Mouse (Mus musculus) lung, postnatal 4 days (tissue): ENCODE data around the gene Cacnb4.
A peak's percentile ranks its signal among the peaks of the same experiment; 100 is the strongest.

ENCODE experiments used
- DNase-seq, 2 experiments: peaks; one replicate each; pipeline ENCODE4 v3.0.0; 2021

The Cacnb4 gene

DNA sequence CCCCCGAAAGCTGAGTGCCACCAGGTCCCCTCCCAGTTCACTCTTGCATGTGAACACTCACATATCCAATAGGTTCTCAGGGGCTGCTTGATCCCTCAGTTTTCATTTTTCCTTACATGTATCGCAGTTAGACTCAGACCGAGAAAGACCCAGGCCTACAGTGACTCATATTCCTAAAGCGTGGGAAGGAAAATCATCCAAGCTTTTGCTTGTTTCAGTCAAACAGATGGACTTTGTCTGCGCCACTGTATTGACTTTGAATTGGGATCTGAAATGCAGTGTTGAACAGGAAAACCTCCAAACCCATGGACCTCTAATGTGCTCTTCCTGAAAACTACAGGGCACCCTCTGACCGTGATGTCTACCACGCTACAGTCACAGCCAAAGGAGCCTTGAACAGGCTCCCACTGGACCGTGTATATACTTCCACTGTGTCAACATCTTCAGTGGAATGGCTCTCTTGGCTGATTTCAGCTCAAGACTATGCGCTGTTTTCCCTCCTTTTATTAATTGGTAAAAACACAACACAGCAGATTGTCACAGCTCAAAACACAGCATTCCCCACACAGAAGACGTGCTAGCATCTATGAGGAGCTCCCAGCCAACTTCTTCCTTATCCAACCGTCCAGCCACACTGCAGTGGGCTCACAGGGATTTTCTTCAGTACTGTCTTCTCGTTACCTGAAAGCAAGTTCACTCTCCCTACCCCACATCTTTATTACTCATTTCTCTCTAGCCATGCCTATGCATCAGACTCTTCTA lies 215.2 kb downstream of the Cacnb4 start:
- no peak for DNase-seq

DNA sequence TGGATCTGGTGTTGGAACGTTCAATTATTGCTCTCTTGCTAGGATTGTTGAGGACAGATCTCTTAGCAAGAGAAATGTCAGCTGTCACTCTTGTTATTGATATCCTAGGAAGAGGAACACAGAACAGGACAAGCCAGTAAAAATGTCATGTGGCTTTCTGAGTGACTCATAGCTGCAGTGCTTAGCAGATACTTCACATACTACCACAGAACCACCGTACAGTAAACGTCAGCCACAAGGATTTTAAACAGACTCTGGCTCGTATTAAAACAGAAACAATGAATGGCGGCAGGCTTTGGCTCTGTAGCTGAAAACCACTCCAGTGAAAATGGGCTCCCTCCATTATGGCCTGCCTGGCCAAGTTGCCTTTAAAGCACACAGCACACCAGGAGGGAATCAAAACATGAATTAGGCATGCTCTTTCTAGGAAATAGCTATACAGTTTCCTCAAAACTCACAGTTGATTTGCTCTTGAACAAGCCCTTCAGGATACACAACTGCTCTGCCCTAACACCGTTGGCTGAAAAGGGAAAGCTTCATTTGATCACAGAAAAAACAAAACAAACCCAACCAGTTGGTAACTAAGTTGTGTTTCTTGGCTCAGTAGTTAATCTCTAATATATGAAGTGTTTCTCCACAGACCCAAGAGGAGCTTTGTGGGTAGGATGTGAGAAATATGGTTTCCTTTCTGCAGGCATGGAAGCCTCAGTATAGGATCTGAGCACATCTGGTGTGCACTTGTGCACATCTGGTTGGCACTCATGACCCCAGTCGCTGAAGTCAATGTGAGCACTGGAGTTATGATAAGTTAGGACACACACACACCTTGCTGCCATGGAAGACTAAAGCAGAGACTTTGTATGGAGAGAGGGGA lies 220.8 kb downstream of the Cacnb4 start:
- no peak for DNase-seq

DNA sequence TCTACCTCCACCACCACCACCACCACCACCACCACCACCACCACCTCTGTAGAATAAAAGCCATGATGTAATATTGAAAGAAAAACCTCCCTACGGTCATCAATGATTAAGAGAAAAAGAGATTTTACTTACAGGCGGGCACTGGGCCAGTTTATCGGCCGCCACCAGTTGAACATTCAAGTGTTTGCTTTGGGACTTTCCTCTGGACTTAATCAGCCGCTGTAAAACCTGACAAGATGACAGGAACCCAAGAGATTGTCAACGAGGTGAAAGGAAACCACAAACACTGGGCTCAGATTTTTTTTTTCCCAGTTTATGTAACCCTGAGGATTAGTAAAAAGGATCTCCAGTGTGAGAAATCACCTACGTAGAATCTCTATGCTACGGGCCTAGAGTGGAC lies 226.8 kb downstream of the Cacnb4 start:
- peak in 1 of 2 experiments; percentile 33 for DNase-seq

DNA sequence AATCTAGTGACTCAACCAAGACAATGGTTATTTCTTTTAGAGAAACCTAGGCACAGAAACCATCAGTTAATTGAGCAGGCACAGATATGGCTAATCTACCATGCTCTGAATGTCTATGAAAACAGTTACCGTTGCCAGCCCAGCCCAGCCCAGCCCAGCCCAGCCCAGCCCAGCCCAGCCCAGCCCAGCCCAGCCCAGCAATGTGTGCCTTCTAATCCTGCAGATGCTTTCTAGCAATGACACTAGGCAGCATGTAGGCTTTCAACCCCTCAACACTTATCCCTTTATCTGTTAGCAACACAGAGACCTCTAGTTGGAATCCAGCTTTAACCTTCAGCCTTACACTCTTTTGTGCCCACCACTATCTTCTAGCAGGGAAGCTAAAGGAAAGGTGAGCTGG lies 227.7 kb downstream of the Cacnb4 start:
- no peak for DNase-seq

DNA sequence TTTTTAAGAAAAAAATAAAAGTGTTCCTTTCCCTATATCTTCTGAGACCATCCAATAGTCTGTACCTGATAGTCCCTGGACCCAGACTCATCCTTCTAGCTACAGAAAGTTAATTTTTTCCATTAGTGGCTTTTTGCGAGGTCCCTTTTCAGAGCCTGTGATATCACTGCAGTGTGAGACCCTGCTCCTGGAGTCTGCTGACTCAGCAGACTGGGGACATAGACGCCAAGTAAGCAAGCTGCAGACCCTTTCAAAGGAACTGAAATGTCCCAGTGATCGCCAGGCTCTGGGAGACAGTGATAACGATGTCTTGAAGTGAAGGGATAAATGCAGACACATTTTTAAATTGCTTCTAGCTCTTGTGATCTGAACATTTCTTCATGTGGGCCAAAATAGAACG lies 230.0 kb downstream of the Cacnb4 start:
- DNase-seq: no peak

DNA sequence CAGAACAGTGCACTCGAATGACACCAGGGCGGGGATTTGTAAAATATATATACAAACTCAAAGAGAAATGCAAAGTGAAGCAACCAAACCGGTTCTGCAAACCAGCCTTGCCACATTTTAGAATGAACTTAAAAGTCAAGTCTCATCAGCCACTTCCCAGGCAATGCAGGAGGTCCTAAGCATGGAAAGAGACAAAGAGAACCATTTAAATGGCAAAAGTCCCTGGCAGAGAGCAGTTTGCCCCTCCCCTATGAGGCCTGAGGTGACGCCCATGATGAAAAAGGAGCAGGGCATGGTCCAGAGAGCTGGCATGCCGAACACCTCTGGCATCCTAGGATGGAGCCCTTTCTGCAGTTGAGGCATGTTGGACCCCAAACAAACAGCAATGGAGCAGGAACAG lies 234.5 kb downstream of the Cacnb4 start:
- DNase-seq: peak in 1 of 2 experiments; percentile 28

DNA sequence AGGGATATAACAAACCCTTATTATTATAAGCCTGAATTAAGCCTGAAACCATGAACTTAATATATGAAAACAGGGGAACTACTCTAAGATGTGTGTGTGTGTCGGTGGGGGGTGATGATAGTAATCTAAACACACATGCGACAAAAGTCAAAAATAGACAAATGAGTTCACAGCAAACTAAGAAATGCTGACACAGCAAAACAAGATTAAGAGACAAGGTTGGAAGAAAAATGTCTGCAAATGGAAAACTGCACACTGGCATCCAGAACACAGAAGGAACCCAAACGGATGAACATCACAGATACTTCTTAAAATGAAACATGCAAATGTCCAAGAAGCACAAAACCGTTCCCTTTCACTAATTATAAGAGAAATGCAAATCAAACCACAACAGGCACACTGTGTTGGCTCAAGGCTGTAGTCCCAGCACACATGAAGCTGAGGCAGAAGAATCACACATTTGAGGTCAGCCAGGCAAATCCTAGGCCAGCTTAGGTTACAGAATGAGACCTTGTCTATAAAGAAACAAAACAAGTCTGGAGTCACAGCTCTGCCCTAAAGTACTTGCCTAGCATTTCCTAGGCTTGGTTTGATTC lies 236.1 kb downstream of the Cacnb4 start:
- no peak for DNase-seq

DNA sequence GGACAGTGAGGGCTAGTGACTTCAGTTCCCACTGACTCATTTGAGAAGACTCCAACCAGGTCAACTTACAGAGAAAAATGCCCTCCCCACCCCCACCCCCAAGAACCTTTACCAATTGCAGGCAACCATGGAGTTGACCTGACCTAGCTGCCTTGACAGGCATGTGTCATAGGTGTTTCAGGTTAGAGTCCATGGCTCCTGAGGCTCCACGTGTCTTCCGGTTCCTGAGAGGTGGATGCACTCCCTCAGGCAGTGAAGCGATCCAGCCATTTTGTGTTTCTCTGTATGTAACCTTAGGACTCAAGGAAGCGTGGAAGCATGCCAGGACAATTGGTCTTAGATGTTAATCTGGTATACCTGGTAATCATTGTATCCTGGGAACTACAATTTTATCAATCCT lies 238.2 kb downstream of the Cacnb4 start:
- DNase-seq: no peak

DNA sequence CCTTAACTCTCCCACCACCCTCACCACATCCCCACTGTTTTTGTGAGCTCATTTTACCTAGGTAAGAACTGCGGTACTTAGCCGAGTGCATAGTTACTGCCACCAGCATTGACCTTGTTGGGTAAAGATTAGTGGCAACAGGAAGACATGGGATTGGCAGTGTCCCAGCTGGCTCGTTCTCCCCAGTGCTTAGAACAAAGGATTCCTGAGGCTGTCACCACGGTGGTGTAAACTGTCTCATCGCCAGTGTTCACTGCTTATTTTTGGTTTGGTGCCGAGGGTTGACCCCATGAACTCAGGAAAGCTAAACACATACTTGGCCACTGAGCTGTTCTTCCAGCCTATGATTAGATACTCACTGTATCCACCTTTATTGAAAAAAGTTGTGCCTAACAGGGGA lies 238.6 kb downstream of the Cacnb4 start:
- DNase-seq: peak; percentile 82 to 89

DNA sequence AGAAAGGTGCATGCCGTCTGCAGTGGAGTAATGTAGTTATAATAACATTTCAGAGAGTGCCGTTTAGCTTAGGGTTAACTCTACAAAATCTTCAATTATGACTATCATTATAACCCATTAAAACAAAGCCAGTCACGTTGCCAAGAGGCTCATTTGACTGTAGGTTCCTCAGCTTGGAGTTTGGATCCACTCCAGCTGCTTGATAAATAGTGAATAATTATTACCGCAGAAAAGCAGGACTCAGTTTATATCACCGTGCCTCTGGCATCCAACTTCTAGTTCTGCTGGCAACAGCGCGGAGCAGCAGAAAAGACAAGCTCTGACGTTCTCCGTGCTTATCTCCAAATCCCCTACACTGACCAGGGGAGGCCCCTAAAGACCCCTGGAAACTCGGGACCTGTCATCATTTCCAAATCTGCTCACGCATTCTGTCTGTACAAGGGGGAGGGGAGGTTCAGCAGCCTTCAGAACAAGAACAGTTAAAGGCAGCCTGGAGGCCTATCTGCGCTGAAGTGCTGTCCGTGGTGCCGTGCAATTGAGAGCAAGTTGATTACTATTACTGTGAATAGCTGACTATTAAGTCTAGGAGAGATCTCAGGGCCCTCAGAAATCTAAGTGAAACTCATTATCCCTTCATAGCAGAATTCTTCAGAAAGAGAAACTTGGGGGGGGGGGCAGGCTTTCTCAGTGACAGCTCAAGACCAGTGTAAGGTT lies 240.6 kb downstream of the Cacnb4 start:
- DNase-seq: no peak

DNA sequence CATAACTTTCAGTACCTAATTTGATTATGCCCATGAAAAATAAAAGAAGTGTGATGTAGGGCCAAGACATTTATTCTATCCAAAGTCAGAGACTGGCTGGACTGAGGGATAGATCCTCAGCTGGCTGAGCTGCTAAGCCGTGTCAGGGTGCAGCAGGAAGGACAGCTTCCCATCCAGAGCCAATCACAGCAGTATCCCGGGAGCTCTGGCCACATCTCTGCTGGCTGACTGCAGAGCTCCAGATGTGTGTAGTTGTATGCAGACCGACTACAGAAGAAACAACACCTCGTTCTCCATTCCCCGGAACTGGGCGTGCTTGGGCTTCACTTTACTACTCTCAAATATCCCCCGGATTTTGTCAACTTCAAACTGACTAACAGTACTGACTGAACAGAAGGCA lies 243.3 kb downstream of the Cacnb4 start:
- peak in 1 of 2 experiments; percentile 65 for DNase-seq

DNA sequence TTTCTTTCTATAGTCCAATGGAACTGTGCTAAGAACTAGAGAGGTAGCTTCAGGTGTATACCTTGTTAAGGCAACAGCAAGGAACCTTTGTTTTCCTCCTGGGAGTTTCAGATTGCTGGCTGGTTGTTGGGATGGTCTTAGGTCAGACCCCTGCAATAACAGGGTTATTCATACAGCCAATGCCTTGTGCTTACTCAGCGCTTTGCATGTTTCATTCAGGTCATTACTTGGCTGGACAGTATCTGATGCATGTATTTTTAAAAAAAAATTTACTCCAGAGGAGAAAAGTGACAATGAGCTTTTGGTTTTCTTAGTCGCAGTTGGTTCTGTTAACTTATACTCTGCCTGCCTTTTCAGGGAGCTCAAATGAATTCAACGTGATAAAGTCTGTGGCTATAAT lies 249.2 kb downstream of the Cacnb4 start:
- DNase-seq: no peak

DNA sequence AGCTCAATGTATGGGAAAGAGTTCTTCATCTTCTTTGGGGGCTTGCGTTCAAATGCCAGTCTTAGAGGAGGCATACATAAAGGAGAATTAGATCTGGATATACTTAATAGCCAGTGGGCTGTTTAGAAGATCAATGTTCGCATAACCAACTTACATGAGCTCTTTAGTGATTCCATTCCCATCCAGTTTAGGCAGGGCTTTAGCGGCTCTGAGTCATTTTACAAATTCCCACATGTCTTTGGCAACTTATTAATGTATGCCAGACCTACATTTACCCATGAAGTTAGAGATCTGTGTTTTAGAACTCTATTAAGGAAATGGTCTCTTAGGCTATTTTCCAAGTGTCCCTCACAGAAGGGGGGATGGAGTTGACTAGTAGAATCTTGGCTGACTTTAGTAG lies 250.6 kb downstream of the Cacnb4 start:
- DNase-seq: no peak

DNA sequence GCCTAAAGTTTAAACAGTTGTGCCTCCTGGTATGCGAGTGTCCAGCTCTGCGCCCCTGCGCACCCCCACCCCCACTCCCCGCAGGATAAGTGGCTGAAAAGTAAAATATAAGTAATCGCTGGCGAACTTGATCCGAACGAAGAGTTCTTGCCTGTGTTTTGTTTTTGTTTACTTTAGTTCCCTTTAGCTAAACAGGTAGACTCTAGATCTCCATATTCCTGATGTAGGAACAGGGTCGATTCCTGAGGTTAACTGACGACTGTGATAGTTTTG lies 251.2 kb downstream of the Cacnb4 start:
- DNase-seq: no peak

DNA sequence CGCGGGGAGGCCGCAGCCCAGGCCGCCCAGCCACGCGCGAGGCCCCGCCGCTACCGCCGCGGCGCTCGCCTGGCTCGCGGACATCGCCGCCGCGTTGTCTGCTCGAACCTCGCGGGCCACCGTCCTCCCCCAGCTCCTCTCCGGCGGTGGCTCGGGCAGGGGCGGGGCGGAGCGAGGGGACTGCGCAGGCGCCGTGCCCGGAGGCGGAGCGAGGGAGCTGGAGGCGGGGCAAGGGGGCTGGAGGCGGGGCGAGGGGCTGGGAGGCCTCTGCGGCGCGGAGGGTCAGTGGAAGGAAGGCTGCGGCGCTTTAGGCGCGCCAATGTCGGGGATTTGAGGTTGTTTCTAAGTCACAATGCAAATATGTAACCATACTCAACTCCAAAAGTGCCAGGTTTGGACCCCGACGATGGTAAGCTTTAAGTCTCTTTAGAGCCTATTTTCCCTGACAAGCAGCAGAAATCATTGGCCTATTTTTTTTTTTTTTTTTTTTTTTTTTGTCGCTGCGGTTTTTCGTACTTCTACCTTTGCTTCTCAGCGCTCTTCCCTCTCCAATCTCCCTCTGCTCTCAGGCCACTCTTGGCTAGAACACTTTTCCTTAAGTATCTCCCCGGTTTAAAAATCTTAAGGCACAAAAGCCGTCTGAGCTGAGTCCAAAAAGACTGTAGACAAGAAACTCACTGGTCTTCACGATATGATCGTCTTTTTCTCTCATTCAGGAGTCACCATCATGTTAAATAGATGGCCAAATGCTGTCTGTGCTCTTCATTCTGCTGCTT lies 251.7 kb downstream of the Cacnb4 start, which contains the start of gene Arl5a:
Arl5a (minus strand) TSS at position 155 of the 776 bp plus-strand sequence.
- peak; percentile 97 to 98 for DNase-seq

DNA sequence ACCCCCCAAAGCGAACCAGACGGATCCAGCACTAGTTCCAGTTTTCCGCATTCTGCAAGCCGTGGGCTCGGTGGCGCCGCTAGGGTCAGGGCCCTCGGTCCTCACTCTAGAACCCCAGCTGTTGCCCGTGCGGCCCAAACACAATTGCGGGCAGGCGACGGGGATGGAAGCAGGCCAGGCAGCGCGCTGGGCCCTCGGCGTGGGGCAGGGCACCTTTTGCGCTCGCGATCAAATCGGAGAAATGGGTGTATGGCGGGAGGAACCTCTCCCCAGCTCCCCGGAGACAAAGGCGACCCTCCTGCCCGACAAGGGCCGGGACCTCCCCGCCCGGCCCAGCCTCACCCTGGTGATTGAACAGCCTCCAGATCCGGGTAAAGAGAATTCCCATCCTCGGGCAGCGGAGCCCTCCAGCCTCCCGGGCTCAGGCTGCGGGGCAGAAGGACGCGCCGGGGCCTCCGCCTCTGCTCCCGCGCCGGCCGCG lies 252.3 kb downstream of the Cacnb4 start:
- DNase-seq: peak in 1 of 2 experiments; percentile 63

DNA sequence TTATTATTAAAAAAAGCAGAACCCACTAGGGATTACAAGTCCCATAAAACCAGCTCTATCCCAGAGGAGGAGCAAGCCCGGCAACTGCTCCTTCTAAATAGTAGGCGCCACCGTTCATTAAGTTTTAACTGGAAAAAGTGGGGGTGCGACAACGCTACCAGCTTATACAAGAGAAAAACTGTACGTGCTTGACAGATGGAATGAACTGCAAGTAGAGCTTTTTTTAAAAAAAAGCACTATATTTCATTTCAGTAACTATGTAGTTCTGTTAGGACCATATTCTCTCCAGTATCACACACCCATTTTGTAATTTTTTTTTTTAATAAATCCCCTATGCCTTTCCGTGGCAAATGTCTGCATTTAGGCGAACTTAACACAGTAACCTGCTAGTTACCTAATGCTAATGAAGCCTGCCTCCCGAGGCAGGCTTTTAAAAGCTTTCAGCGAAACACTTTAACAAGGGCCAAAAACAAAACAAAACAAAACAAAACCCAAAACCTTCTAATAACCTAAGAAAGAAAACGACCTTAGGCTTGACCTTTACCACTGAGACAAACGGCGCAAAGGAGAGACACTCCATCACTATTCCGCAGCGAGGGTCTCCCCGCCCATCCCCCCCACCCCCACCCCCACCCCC lies 252.9 kb downstream of the Cacnb4 start:
- DNase-seq: no peak

DNA sequence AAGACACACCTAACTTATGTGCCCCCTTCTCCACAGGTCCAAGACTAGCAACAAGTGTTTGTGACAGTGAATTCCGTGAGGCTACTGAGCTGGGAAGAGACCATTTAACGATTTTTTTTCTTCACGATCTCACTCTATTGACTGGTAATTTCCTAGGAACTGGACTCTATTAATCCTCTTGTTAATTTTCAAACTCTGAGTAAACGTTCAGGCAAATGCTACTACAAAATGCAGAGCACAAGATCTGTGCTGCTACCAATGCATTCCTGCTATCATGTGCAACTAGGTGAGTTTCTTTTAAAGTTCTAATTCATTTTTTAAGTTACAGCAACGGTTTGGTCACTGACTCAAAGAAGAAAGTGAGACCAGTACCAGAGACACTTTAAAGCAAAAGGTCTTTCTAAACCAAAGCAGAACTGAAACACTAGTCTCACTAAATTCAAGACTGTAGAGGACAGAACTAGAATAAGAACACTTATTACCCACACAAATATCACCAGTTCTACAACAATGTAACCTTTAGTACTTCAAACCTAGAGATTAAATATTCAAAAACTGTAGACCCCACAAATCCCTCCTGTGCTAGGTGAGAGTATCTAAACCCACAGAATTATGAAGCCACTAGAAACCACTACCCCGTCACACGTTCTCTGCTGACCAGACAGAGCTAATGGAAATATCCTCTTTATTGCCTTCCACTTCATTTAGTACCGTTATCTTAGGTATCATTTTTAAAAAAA lies 253.6 kb downstream of the Cacnb4 start:
- DNase-seq: no peak

DNA sequence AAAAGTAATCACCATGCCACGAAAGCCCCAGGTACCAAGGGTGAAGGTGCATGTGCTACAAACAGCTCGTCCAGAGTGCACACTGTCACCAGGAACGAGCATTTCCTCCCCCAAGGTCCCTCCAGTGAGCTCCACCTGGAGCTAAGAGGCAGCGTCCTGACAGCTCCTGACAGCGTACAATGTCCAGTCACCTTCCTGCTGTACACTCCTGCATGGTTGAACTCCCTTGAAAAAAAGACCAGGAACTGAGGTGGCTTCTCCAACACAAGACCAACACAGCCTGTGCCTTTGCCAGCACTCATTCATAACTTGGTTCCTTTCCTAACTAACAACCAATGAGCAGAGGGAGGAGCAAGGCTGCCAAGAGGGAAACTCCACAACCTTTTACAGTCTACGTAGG lies 255.4 kb downstream of the Cacnb4 start:
- DNase-seq: no peak

DNA sequence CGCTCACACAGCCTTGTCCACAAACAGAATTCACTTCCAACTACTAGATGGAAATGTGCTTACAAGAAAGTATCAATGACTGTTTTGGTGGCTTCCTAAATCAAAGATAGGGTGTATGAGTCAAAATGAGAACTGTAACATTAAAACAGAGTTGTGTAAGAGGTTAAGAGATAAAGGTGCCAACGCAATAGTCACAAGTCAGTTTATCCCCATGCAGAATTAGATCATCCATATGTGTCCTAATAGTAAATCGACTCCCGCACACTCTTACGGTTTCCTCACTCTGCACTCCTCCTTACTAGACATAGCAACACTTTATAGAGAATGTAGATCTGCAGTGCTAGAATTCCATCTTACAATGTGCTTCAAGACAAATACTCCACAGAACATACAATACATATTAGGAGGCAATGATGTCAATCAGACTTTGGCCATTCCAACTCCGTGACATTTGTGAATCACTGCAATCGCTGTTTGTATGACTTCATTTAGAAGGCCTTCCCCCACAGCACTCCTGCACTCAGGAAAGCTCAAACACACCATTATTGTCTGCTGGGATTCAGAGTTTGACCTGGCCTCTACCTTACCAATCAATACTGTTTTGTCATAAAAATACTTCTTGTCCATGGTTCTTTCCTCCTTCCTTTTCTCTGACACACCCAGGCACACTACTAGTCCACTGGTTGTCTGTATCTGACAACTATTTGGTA lies 256.5 kb downstream of the Cacnb4 start:
- no peak for DNase-seq
